Mouse (Mus musculus): ENCODE measurements at regions not wholly inside any gene's neighbourhood (a gene's known extent, or its start where the extent isn't known, plus 50 kb on each side); places are given as distances from the start of the nearest gene placed in this dataset.
A peak's percentile ranks its signal among the peaks of the same experiment; 100 is the strongest.

DNA sequence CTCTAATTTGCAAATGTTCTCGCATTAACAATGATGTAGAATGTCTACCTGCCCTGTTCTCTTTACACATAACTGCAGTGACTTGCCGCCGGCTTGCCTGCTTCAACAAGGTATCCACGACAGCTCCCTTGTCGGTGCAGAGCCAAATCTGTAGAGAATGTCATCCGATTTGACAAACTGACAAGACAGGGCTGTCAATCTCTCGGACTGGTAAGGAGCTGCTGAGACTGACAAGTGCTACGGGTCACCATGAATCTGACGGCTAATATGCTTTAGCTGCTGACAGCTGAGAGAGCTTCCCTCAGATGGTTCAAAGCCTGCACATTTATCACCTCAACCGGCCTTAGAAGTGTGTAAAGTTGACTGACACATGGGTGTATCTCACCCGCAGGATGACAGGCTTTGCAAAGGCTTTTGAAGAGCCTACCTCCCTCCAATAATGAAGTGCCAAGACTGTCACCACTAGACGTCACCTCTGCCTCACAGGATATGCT is 129.0 kb upstream of the Castor2 start:
- Histone ChIP-seq H3K36me3 (ENCODE audit: control insufficient read depth, insufficient read depth, low read length) (no peaks in the 10 kb centered on the region), H3K9me3 (ENCODE audit: control insufficient read depth, low read length) (peaks cover 10% of the 10 kb centered on the region; the same call in 1 of the 2 replicates), H3K4me2 (ENCODE audit: low read depth, low read length) (no peak overlapping the region), H3K27ac (replicated peaks; ENCODE audit: low read depth, low read length) (no peak overlapping the region), H3K4me3 (ENCODE audit: low read depth, low read length) (no peak overlapping the region), H3K9ac (ENCODE audit: low read depth, low read length) (no peak overlapping the region), H3K27me3 (replicated peaks; ENCODE audit: control insufficient read depth, insufficient read depth, low read length) (no peaks in the 10 kb centered on the region), H3K4me1 (ENCODE audit: control insufficient read depth, insufficient read depth, low read length) (no peaks in the 10 kb centered on the region)
- no peak for ATAC-seq (ENCODE audit: low read depth)
- DNase-seq (ENCODE audit: low spot score): no peak
- 68% methylated on average over 12 of the region's 12 CpGs for WGBS

DNA sequence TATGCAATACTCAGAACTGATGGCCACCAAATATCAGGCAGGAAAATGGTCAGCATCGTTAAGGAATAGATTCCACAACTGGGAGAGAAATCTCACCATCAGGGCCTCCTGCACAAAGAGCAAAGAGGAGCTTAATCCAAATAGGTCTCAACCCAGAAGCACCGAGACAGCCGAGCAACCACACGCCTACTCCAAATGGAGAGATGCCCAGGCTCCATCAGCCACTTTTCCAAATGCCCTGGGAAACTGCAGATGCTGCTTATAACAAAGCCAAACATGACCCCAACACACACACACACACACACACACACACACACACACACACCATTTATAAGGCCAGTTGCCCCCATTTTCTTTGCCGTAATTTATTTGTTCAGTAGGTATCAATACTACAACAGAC is 136.2 kb upstream of the Castor2 start:
- H3K4me2 ChIP-seq (ENCODE audit: low read depth, low read length): no peak overlapping the region
- H3K27ac ChIP-seq (replicated peaks; ENCODE audit: low read depth, low read length): no peak overlapping the region

DNA sequence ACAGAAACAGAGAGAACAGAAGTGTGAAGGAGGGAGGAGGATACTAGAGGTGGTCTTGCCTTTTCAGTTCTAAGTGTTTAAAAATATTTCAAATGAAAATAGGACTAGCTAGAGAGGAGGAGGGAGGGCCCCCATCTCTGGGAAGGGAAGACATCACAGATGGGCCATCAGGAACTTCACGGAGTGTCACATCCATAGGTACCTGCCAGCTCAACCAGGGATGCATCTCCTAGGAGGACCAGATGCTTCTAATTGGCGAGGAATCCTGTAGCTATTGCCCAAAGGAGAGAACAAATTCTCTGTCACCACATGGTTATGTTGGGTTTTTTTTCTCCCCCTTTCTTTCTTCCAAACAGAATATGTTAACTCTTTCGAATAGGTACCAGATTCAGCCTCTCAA is 158.7 kb upstream of the Castor2 start:
- Histone ChIP-seq H3K27me3 (replicated peaks; ENCODE audit: control insufficient read depth, insufficient read depth, low read length) (no peaks in the 10 kb centered on the region), H3K9ac (ENCODE audit: low read depth, low read length) (no peak overlapping the region), H3K4me1 (ENCODE audit: control insufficient read depth, insufficient read depth, low read length) (no peaks in the 10 kb centered on the region), H3K4me2 (ENCODE audit: low read depth, low read length) (no peak overlapping the region), H3K27ac (replicated peaks; ENCODE audit: low read depth, low read length) (no peak overlapping the region), H3K4me3 (ENCODE audit: low read depth, low read length) (no peak overlapping the region), H3K36me3 (ENCODE audit: control insufficient read depth, insufficient read depth, low read length) (no peaks in the 10 kb centered on the region), H3K9me3 (ENCODE audit: control insufficient read depth, low read length) (no peaks in the 10 kb centered on the region)
- ATAC-seq (ENCODE audit: low read depth) (no peak), DNase-seq (ENCODE audit: low spot score) (no peak)
- 69% methylated on average over 3 of the region's 3 CpGs for WGBS

More for the DNA sequence above, 136.2 kb upstream of the Castor2 start:
- 84% methylated on average over 5 of the region's 5 CpGs for WGBS
- no peak overlapping the region for H3K4me3 ChIP-seq (ENCODE audit: low read depth, low read length)
- H3K36me3 ChIP-seq (ENCODE audit: control insufficient read depth, insufficient read depth, low read length): no peaks in the 10 kb centered on the region
- H3K4me1 ChIP-seq (ENCODE audit: control insufficient read depth, insufficient read depth, low read length): no peaks in the 10 kb centered on the region
- peaks cover 10% of the 10 kb centered on the region; the same call in 1 of the 2 replicates for H3K9me3 ChIP-seq (ENCODE audit: control insufficient read depth, low read length)
- ATAC-seq (ENCODE audit: low read depth) (no peak), DNase-seq (ENCODE audit: low spot score) (no peak)
- H3K9ac ChIP-seq (ENCODE audit: low read depth, low read length): no peak overlapping the region
- no peaks in the 10 kb centered on the region for H3K27me3 ChIP-seq (replicated peaks; ENCODE audit: control insufficient read depth, insufficient read depth, low read length)

DNA sequence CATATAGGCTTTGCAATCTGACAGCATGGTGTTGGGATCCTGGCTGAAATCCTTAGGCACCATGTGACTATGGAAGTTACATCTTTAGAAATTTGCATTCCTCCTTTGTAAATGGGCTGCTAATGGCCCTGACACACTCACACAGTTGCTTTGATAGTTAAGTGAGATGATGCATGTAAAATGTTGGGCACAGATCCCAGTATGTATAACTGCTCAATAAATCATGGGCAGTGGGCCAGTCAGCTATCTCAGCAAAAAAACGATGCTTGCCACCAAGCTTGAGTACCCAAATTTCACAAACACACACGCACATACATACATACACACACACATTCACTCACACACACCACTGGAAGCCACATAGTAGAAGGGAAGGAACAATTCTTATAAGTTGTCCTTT is 159.5 kb upstream of the Castor2 start:
- H3K9me3 ChIP-seq (ENCODE audit: control insufficient read depth, low read length): no peaks in the 10 kb centered on the region
- H3K4me3 ChIP-seq (ENCODE audit: low read depth, low read length): no peak overlapping the region
- no peak overlapping the region for H3K27ac ChIP-seq (replicated peaks; ENCODE audit: low read depth, low read length)
- no peaks in the 10 kb centered on the region for H3K27me3 ChIP-seq (replicated peaks; ENCODE audit: control insufficient read depth, insufficient read depth, low read length)
- H3K9ac ChIP-seq (ENCODE audit: low read depth, low read length): no peak overlapping the region
- 86% methylated on average over 2 of the region's 2 CpGs for WGBS
- H3K4me1 ChIP-seq (ENCODE audit: control insufficient read depth, insufficient read depth, low read length): no peaks in the 10 kb centered on the region
- H3K4me2 ChIP-seq (ENCODE audit: low read depth, low read length): no peak overlapping the region
- no peak for ATAC-seq (ENCODE audit: low read depth)
- no peak for DNase-seq (ENCODE audit: low spot score)
- no peaks in the 10 kb centered on the region for H3K36me3 ChIP-seq (ENCODE audit: control insufficient read depth, insufficient read depth, low read length)

DNA sequence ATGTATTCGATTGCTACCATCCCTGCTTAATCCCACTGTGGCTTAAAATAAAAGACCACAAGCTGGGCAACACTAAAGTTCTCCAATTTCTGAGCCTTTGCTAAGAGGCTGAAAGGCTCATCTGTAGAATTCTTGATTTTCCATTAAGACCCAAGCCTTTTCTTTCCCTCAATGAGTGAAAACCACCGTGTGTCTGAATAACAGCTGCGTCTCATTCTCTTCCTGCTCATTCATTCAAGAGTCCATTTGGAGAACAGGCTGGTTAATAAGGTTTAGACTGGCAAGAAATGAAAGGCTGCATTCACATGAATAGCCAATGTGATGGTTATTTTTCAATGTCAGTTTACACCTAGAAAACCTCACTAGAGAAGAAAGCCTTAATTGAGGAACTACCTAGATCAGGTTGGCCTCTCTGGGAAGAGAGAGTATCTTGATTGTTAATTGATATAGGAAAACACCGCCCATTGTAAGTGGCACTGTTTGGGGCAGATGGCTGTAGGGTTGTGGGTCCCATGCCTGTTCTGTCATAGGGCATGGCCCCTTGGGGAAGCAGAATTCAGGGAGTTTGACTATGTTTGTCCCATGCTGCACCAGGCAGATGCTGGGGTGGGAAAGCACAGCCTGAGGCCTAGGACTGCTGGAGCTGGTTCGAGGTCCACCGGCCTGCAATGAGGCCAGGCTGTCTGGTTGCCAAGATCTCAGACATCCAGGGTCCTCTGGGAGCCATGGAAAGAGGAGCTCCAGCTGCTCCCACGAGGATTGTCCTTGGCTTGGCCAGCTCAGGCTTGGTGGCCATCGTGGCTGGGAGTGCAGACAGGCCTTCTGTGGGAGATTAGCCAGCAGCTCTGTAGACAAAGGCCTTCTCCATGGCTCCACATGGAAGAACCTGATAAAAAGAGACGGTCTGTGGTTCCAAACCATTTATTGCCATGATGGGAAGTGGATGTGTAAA is 161.3 kb upstream of the Castor2 start:
- Histone ChIP-seq H3K27me3 (replicated peaks; ENCODE audit: control insufficient read depth, insufficient read depth, low read length) (no peaks in the 10 kb centered on the region), H3K9ac (ENCODE audit: low read depth, low read length) (no peak overlapping the region), H3K4me2 (ENCODE audit: low read depth, low read length) (no peak overlapping the region), H3K36me3 (ENCODE audit: control insufficient read depth, insufficient read depth, low read length) (no peaks in the 10 kb centered on the region), H3K9me3 (ENCODE audit: control insufficient read depth, low read length) (no peaks in the 10 kb centered on the region), H3K4me3 (ENCODE audit: low read depth, low read length) (no peak overlapping the region), H3K4me1 (ENCODE audit: control insufficient read depth, insufficient read depth, low read length) (no peaks in the 10 kb centered on the region), H3K27ac (replicated peaks; ENCODE audit: low read depth, low read length) (no peak overlapping the region; the same call in 1 of the 2 replicates)
- DNase-seq (ENCODE audit: low spot score) (peak; percentile 63), ATAC-seq (ENCODE audit: low read depth) (no peak)
- 65% methylated on average over 9 of the region's 9 CpGs for WGBS

DNA sequence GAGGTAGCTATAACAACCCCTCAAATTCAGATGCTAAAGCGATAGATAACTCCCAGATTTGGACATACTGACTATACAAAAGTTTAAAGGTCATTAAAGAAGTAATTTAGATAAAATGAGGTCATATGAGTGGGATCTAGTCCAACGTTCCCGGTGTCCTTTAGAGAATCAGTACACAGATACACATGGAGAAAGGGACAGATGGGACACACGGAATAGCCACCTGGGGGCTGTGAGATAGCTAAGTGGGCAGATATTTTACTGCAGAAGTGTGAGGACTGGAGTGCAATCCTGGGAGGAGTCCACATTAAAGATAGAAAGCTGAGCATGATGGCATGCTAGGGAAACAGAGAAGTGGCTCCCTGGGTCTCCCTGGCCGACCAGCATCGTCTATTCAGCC is 164.1 kb upstream of the Castor2 start:
- no peak for ATAC-seq (ENCODE audit: low read depth)
- no peaks in the 10 kb centered on the region for H3K36me3 ChIP-seq (ENCODE audit: control insufficient read depth, insufficient read depth, low read length)
- no peaks in the 10 kb centered on the region for H3K4me1 ChIP-seq (ENCODE audit: control insufficient read depth, insufficient read depth, low read length)
- WGBS: 89% methylated on average over 6 of the region's 6 CpGs
- H3K27me3 ChIP-seq (replicated peaks; ENCODE audit: control insufficient read depth, insufficient read depth, low read length): no peaks in the 10 kb centered on the region
- no peak for DNase-seq (ENCODE audit: low spot score)
- no peak overlapping the region for H3K9ac ChIP-seq (ENCODE audit: low read depth, low read length)
- H3K4me2 ChIP-seq (ENCODE audit: low read depth, low read length): no peak overlapping the region
- no peak overlapping the region for H3K4me3 ChIP-seq (ENCODE audit: low read depth, low read length)
- no peaks in the 10 kb centered on the region for H3K9me3 ChIP-seq (ENCODE audit: control insufficient read depth, low read length)
- H3K27ac ChIP-seq (replicated peaks; ENCODE audit: low read depth, low read length): no peak overlapping the region

DNA sequence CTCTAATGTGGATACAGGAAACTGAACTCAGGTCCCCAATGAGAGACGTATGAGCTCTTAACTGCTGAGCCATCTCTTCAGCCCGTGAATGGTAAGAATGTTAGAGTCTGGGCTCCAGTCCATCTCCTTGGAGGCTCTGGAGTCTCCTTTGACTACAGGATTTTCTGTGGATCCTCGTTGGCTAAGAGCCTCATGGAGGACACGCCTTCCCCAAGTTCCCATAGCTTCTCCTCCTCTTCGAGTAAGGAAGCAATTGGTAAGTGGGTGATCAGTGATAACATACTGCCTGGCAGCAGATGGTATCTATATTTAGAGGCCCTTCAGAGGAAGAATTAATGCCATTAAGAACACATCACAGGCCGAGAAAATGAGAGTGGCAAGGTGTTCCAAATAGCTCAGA is 164.5 kb upstream of the Castor2 start:
- Histone ChIP-seq H3K9me3 (ENCODE audit: control insufficient read depth, low read length) (no peaks in the 10 kb centered on the region), H3K36me3 (ENCODE audit: control insufficient read depth, insufficient read depth, low read length) (no peaks in the 10 kb centered on the region), H3K4me2 (ENCODE audit: low read depth, low read length) (no peak overlapping the region), H3K27me3 (replicated peaks; ENCODE audit: control insufficient read depth, insufficient read depth, low read length) (no peaks in the 10 kb centered on the region), H3K9ac (ENCODE audit: low read depth, low read length) (no peak overlapping the region), H3K4me1 (ENCODE audit: control insufficient read depth, insufficient read depth, low read length) (no peaks in the 10 kb centered on the region), H3K27ac (replicated peaks; ENCODE audit: low read depth, low read length) (no peak overlapping the region), H3K4me3 (ENCODE audit: low read depth, low read length) (no peak overlapping the region)
- ATAC-seq (ENCODE audit: low read depth): no peak
- WGBS: 70% methylated on average over 6 of the region's 6 CpGs
- DNase-seq (ENCODE audit: low spot score): peak; percentile 14

DNA sequence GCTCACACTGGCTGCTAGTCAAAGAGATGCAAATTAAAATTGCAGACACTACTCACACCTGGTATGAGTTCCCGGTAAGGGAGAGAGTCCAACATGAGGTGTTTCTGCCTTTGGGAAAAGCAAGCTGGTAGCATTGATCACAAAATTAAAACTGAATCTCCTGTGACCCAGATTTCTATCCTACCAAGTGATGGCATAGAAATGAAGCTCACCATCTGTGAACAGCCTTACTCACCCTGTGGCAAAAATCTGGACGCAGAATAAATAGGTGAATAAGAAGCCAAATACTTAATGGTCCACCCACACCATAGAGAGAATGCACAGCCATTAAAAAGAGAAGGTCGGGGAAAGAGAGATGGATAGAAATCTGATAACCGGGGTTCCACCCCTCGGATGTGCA is 169.4 kb upstream of the Castor2 start:
- 81% methylated on average over 5 of the region's 5 CpGs for WGBS
- H3K4me2 ChIP-seq (ENCODE audit: low read depth, low read length): no peak overlapping the region
- H3K36me3 ChIP-seq (ENCODE audit: control insufficient read depth, insufficient read depth, low read length): no peaks in the 10 kb centered on the region
- H3K4me3 ChIP-seq (ENCODE audit: low read depth, low read length): no peak overlapping the region
- DNase-seq (ENCODE audit: low spot score) (no peak), ATAC-seq (ENCODE audit: low read depth) (no peak)
- H3K27ac ChIP-seq (replicated peaks; ENCODE audit: low read depth, low read length): no peak overlapping the region
- no peaks in the 10 kb centered on the region for H3K4me1 ChIP-seq (ENCODE audit: control insufficient read depth, insufficient read depth, low read length)
- H3K9me3 ChIP-seq (ENCODE audit: control insufficient read depth, low read length): no peaks in the 10 kb centered on the region
- no peaks in the 10 kb centered on the region for H3K27me3 ChIP-seq (replicated peaks; ENCODE audit: control insufficient read depth, insufficient read depth, low read length)
- H3K9ac ChIP-seq (ENCODE audit: low read depth, low read length): no peak overlapping the region

DNA sequence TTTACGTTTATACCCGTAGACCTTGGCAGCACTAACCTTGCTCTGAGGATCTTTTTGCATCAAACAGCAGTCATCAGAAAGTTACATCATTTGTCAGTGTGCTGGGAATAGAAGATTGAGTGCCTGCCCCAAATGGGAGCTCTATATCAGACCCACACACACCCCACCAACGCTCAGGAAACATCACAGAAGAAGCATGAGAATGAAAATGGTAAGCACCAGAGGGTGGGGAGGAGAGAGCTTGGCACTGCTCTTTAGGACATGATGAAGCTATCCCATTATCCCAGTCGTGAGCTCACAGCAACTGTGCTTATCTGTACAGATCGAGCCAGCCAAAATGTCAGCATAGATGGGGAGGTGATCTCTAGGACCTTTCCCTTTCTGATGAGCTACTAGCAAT is 172.5 kb upstream of the Castor2 start:
- H3K4me1 ChIP-seq (ENCODE audit: control insufficient read depth, insufficient read depth, low read length): no peaks in the 10 kb centered on the region
- no peaks in the 10 kb centered on the region for H3K9me3 ChIP-seq (ENCODE audit: control insufficient read depth, low read length)
- H3K36me3 ChIP-seq (ENCODE audit: control insufficient read depth, insufficient read depth, low read length): no peaks in the 10 kb centered on the region
- no peak overlapping the region for H3K4me2 ChIP-seq (ENCODE audit: low read depth, low read length)
- no peak overlapping the region for H3K4me3 ChIP-seq (ENCODE audit: low read depth, low read length)
- 80% methylated on average over 5 of the region's 5 CpGs for WGBS
- no peak overlapping the region for H3K27ac ChIP-seq (replicated peaks; ENCODE audit: low read depth, low read length)
- DNase-seq (ENCODE audit: low spot score) (no peak), ATAC-seq (ENCODE audit: low read depth) (no peak)
- H3K9ac ChIP-seq (ENCODE audit: low read depth, low read length): no peak overlapping the region
- no peaks in the 10 kb centered on the region for H3K27me3 ChIP-seq (replicated peaks; ENCODE audit: control insufficient read depth, insufficient read depth, low read length)
